Mouse (Mus musculus) neural tube, embryonic 14.5 days (tissue): Measurements from ENCODE around the gene Plekho1. TPM values are rescaled to one million over a fixed set of nuclear protein-coding genes. Genes with fewer than 3 reads are reported as not detected.

ENCODE experiments used
- polyA plus RNA-seq: library from polyadenylated mRNA; unstranded; fragments of >200 nt; fragmentation: Nextera tagmentation; extraction: Ambion mirVana; gene quantifications from 2 replicates; pipeline ENCODE4 v1.2.1, GENCODE M21; 2014

Gene Plekho1
- polyA plus RNA-seq, 1 experiment from 2014 or later = 45.5 TPM

Other genes with a start within 250 kb of the Plekho1 start
- gene Tars2, start 235.8 kb downstream of the Plekho1 start, polyA plus RNA-seq = 47.4 and 47.5 TPM in 2 replicates
- 23.2 and 27.5 TPM in 2 replicates for gene Rprd2, start 177.1 kb downstream of the Plekho1 start, polyA plus RNA-seq
- gene Prpf3, start 140.1 kb downstream of the Plekho1 start, polyA plus RNA-seq = 29.6 and 38.5 TPM in 2 replicates
- 272 and 277 TPM in 2 replicates for gene Mrps21, start 124.5 kb downstream of the Plekho1 start, polyA plus RNA-seq
- 3.3 and 4.6 TPM in 2 replicates for gene Ciart, start 113.8 kb downstream of the Plekho1 start, polyA plus RNA-seq
- gene BC028528, start 104.0 kb downstream of the Plekho1 start, polyA plus RNA-seq = 12.3 and 25.0 TPM in 2 replicates
- 27.3 and 35.4 TPM in 2 replicates for gene Aph1a, start 102.0 kb downstream of the Plekho1 start, polyA plus RNA-seq
- gene Car14, start 91.3 kb downstream of the Plekho1 start, polyA plus RNA-seq = 0.12 and 0.89 TPM in 2 replicates
- 36.5 and 55.8 TPM in 2 replicates for gene Anp32e, start 66.8 kb downstream of the Plekho1 start, polyA plus RNA-seq
- 45.6 and 51.0 TPM in 2 replicates for gene Vps45, start 62.5 kb upstream of the Plekho1 start, polyA plus RNA-seq
- 4.6 and 8.3 TPM in 2 replicates for gene Otud7b, start 108.5 kb upstream of the Plekho1 start, polyA plus RNA-seq
- gene Mtmr11, start 166.0 kb upstream of the Plekho1 start, polyA plus RNA-seq = 10.9 and 11.6 TPM in 2 replicates
- 145 and 150 TPM in 2 replicates for gene Sf3b4, start 176.3 kb upstream of the Plekho1 start, polyA plus RNA-seq
- gene Sv2a, start 185.2 kb upstream of the Plekho1 start, polyA plus RNA-seq = 91.0 and 91.7 TPM in 2 replicates
- gene Bola1, start 223.7 kb upstream of the Plekho1 start, polyA plus RNA-seq = 61.5 and 69.0 TPM in 2 replicates
- 0.71 and 0.72 TPM in 2 replicates for gene Hist2h2ab, start 223.9 kb upstream of the Plekho1 start, polyA plus RNA-seq
- gene Hist2h2ac, start 224.9 kb upstream of the Plekho1 start, polyA plus RNA-seq = 1.3 and 2.1 TPM in 2 replicates
- 4.3 and 4.8 TPM in 2 replicates for gene Hist2h2be, start 225.1 kb upstream of the Plekho1 start, polyA plus RNA-seq
- gene Hist2h3c2, start 243.1 kb upstream of the Plekho1 start, polyA plus RNA-seq = 0.71 and 1.1 TPM in 2 replicates
- gene Hist2h2aa2, start 244.3 kb upstream of the Plekho1 start, polyA plus RNA-seq = 32.6 and 49.7 TPM in 2 replicates
- 9.7 and 17.4 TPM in 2 replicates for gene Hist2h2aa1, start 249.5 kb upstream of the Plekho1 start, polyA plus RNA-seq